Mouse (Mus musculus) lung, postnatal 0 days (tissue): ENCODE measurements around the gene Gm5767. TPM values are rescaled to one million over a fixed set of nuclear protein-coding genes. Genes with fewer than 3 reads are reported as not detected.

Experiments
- ATAC-seq: fragments of 200-750 bp; cut with Nextera tagmentation; 2 replicates; pipeline ENCODE4 v1.8.0; 2017; ENCODE audit warnings: moderate library complexity
- DNase-seq: peaks from one replicate; pipeline ENCODE4 v3.0.0-alpha.2; 2016; ENCODE audit warnings: low spot score
- H3K27ac ChIP-seq: fragments of 300-500 bp; sonication (generic); 2 replicates; pipeline ENCODE4 v1.5.1; 2014; ENCODE audit warnings: antibody characterized with exemption, mild to moderate bottlenecking, low read length, mixed read lengths
- H3K27me3 ChIP-seq: fragments of 300-500 bp; sonication (generic); replicated peaks from 2 replicates; pipeline ENCODE4 v1.6.1; 2014; ENCODE audit warnings: low read length, mixed read lengths; ENCODE audit not compliant: insufficient read depth
- H3K36me3 ChIP-seq: fragments of 300-500 bp; sonication (generic); 2 replicates; pipeline ENCODE4 v1.6.1; 2014; ENCODE audit warnings: low read length, mixed read lengths; ENCODE audit not compliant: insufficient read depth
- H3K4me1 ChIP-seq: fragments of 300-500 bp; sonication (generic); 2 replicates; pipeline ENCODE4 v1.6.1; 2014; ENCODE audit warnings: antibody characterized with exemption, low read depth, low read length, mixed read lengths; ENCODE audit not compliant: insufficient read depth
- H3K4me2 ChIP-seq: fragments of 300-500 bp; sonication (generic); replicated peaks from 2 replicates; pipeline ENCODE4 v1.6.1; 2014; ENCODE audit warnings: low read depth, mild to moderate bottlenecking, low read length, moderate library complexity, mixed read lengths
- H3K4me3 ChIP-seq: fragments of 300-500 bp; sonication (generic); 2 replicates; pipeline ENCODE4 v1.5.1; 2014; ENCODE audit warnings: low read depth, low read length
- H3K9ac ChIP-seq: fragments of 300-500 bp; sonication (generic); replicated peaks from 2 replicates; pipeline ENCODE4 v1.6.1; 2014; ENCODE audit warnings: low read depth, mild to moderate bottlenecking
- H3K9me3 ChIP-seq: fragments of 300-500 bp; sonication (generic); 2 replicates; pipeline ENCODE4 v1.6.1; 2016; ENCODE audit warnings: low read length, mixed read lengths
- CTCF ChIP-seq: IDR thresholded peaks from 2 replicates; pipeline ENCODE4 v1.5.1; 2016; ENCODE audit warnings: antibody characterized with exemption, mild to moderate bottlenecking
- EP300 ChIP-seq: IDR thresholded peaks from 2 replicates; pipeline ENCODE4 v1.6.1; 2016; ENCODE audit warnings: antibody characterized with exemption, mild to moderate bottlenecking, control low read depth
- whole genome bisulfite sequencing: fragments of 180-500 bp; shearing (Covaris S2); extraction: QIAGEN DNeasy Blood & Tissue Kit; methylation state at CpG from one replicate; pipeline ENCODE4 v1.1.7; 2014; 5-methylcytosine and 5-hydroxymethylcytosine counted together
- polyA plus RNA-seq: library from polyadenylated mRNA; unstranded; fragments of >200 nt; fragmentation: Nextera tagmentation; extraction: Ambion mirVana; gene quantifications from 2 replicates; pipeline ENCODE4 v1.2.1, GENCODE M21; 2015

Gene Gm5767
- polyA plus RNA-seq, 1 experiment from 2014 or later, result not detected

- no peak for TF ChIP-seq EP300
- peak; percentile 89 for TF ChIP-seq CTCF
- Histone ChIP-seq H3K9ac (no peak overlapping the region), H3K4me3 (no peak overlapping the region), H3K27ac (no peak overlapping the region), H3K4me1 (no peaks in the 10 kb centered on the region), H3K36me3 (peaks cover 21% of the 10 kb centered on the region; the same call in 1 of the 2 replicates), H3K4me2 (no peak overlapping the region), H3K9me3 (no peaks in the 10 kb centered on the region), H3K27me3 (no peaks in the 10 kb centered on the region)
- ATAC-seq (peak; percentile 82), DNase-seq (peak; percentile 62)
- 74% methylated on average over 2 of the region's 2 CpGs for WGBS
These were observed 36.7 kb upstream of the Gm5767 start for GRCm38 (mm10) chr16:8643855-8644254.

- ATAC-seq (no peak), DNase-seq (no peak)
- no peak overlapping the region for H3K4me2 ChIP-seq
- H3K27ac ChIP-seq, result no peak overlapping the region
- H3K27me3 ChIP-seq, result no peaks in the 10 kb centered on the region
- WGBS, result 72% methylated on average over 6 of the region's 6 CpGs
- no peaks in the 10 kb centered on the region for H3K4me1 ChIP-seq
- TF ChIP-seq EP300 (no peak), CTCF (no peak)
- peaks cover 26% of the 10 kb centered on the region for H3K36me3 ChIP-seq
- H3K9me3 ChIP-seq, result no peaks in the 10 kb centered on the region
- no peak overlapping the region for H3K4me3 ChIP-seq
- no peak overlapping the region for H3K9ac ChIP-seq
These were observed 35.0 kb upstream of the Gm5767 start for GRCm38 (mm10) chr16:8645546-8645945.

- H3K4me1 ChIP-seq, result no peaks in the 10 kb centered on the region
- 93% methylated on average over 3 of the region's 3 CpGs for WGBS
- no peak overlapping the region for H3K27ac ChIP-seq
- no peaks in the 10 kb centered on the region for H3K27me3 ChIP-seq
- H3K4me3 ChIP-seq, result no peak overlapping the region
- peaks cover 48% of the 10 kb centered on the region for H3K36me3 ChIP-seq
- DNase-seq (no peak), ATAC-seq (no peak)
- H3K9ac ChIP-seq, result no peak overlapping the region
- no peaks in the 10 kb centered on the region for H3K9me3 ChIP-seq
- no peak overlapping the region for H3K4me2 ChIP-seq
- TF ChIP-seq CTCF (no peak), EP300 (no peak)
These were observed 30.6 kb upstream of the Gm5767 start for GRCm38 (mm10) chr16:8650007-8650406.

DNA sequence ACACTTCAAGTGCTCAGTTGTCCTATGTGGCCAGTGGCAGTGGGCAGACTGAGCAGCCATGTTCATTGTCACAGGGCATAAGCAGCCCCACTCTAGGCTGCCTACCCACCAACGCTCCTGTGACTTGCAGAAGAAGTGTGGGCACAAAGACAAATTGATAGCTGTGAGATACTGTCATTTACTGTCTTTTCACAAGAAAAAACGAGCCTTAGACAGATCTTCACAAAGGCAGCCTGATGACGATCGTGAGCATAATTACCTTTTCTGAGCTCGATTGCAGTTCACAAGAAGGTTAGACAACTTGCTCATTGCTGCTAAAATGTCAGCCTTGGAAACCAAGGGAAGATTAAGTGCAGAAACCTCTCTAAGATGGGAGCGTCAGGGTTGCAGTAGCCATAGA is 25.5 kb upstream of the Gm5767 start:
- 90% methylated on average over 6 of the region's 6 CpGs for WGBS
- Histone ChIP-seq H3K9ac (no peak overlapping the region), H3K36me3 (peaks cover 35% of the 10 kb centered on the region), H3K4me3 (no peak overlapping the region), H3K27me3 (no peaks in the 10 kb centered on the region), H3K4me1 (no peaks in the 10 kb centered on the region), H3K9me3 (no peaks in the 10 kb centered on the region), H3K27ac (no peak overlapping the region), H3K4me2 (no peak overlapping the region)
- TF ChIP-seq EP300 (no peak), CTCF (no peak)
- DNase-seq (no peak), ATAC-seq (no peak)

GRCm38 (mm10) chr16:8655599-8655998 is 25.0 kb upstream of the Gm5767 start:
- Histone ChIP-seq H3K9ac (no peak overlapping the region), H3K27ac (no peak overlapping the region), H3K4me2 (no peak overlapping the region), H3K27me3 (no peaks in the 10 kb centered on the region), H3K9me3 (no peaks in the 10 kb centered on the region), H3K36me3 (peaks cover 32% of the 10 kb centered on the region), H3K4me1 (no peaks in the 10 kb centered on the region), H3K4me3 (no peak overlapping the region)
- DNase-seq (peak; percentile 30), ATAC-seq (peak; percentile 60)
- WGBS, result 67% methylated on average over 9 of the region's 9 CpGs
- TF ChIP-seq EP300 (peak; percentile 35; the same call in 1 of the 2 replicates), CTCF (peak; percentile 49)

DNA sequence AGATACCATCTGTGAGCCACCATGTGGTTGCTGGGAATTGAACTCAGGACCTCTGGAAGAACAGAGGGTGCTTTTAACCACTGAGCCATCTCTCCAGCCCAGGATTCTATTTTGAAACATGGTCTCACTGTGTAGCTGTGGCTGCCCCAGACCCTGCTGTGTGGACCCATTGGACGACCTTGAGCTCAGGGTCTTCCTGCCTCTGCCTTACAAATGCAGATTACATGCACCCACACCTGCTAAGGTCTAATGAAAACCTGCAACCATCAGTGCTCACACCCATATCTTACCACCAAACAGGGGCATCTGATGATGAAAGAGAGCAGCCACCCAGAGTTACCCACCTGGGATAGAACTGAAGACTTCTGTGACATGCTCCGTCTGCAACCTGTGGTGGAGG is 24.3 kb upstream of the Gm5767 start:
- Histone ChIP-seq H3K4me3 (no peak overlapping the region), H3K4me2 (no peak overlapping the region), H3K27me3 (no peaks in the 10 kb centered on the region), H3K9me3 (no peaks in the 10 kb centered on the region), H3K36me3 (peaks cover 26% of the 10 kb centered on the region), H3K9ac (no peak overlapping the region), H3K4me1 (no peaks in the 10 kb centered on the region), H3K27ac (no peak overlapping the region)
- ATAC-seq (no peak), DNase-seq (no peak)
- TF ChIP-seq EP300, result no peak
- TF ChIP-seq CTCF, result no peak
- whole genome bisulfite sequencing, result 80% methylated on average over 2 of the region's 2 CpGs

- Histone ChIP-seq H3K27ac (no peak overlapping the region), H3K4me1 (no peaks in the 10 kb centered on the region), H3K9me3 (no peaks in the 10 kb centered on the region), H3K36me3 (peaks cover 10% of the 10 kb centered on the region), H3K4me2 (no peak overlapping the region), H3K9ac (no peak overlapping the region), H3K27me3 (no peaks in the 10 kb centered on the region), H3K4me3 (no peak overlapping the region)
- WGBS, result 67% methylated on average over 4 of the region's 4 CpGs
- DNase-seq, result no peak
- ATAC-seq, result no peak
- TF ChIP-seq CTCF, result no peak
These were observed 22.2 kb upstream of the Gm5767 start for GRCm38 (mm10) chr16:8658349-8658748.
